Comparison of ENCODE assay signal across 13 mouse cellular contexts in genomic region chr4:123971059-123971458, GRCm38 (mm10). TPM values are rescaled to one million over a fixed set of nuclear protein-coding genes. Genes with fewer than 3 reads are reported as not detected.
A peak's percentile ranks its signal among the peaks of the same experiment; 100 is the strongest.
DNase-seq lines count a peak whose midpoint lies in the region; ATAC-seq and TF ChIP-seq lines count a peak whose summit lies in the region.
"Had no signal": no experiment of that assay in that cellular context is flagged by ENCODE, and none has a peak within 500 bp of the region (broad histone marks: within the 10 kb centered on the region; RNA-seq: fewer than 3 reads in every experiment).

No protein-coding gene starts in this region.

- no peak overlapping the region for H3K4me2 ChIP-seq in lung, embryonic 14.5 days
- no peak overlapping the region for H3K4me2 ChIP-seq in liver, postnatal 0 days (ENCODE audit: low read depth, low read length)

- H3K4me1 ChIP-seq in lung, embryonic 14.5 days (ENCODE audit: insufficient read depth): no peaks in the 10 kb centered on the region
- peaks cover 4% of the 10 kb centered on the region; the same call in 1 of the 2 replicates for H3K4me1 ChIP-seq in liver, postnatal 0 days (ENCODE audit: insufficient read depth)

- ATAC-seq in lung, embryonic 14.5 days (ENCODE audit: insufficient read depth): no peak
- no peak for ATAC-seq in liver, postnatal 0 days

- no peak for DNase-seq in gastrocnemius, adult 2 months
- no peak for DNase-seq in gastrocnemius, postnatal 25 days
- peak; percentile 36 for DNase-seq in lung, embryonic 14.5 days
- DNase-seq in lung, adult 18-20 months: no peak
- DNase-seq in NIH3T3 (ENCODE audit: low read depth): peak; percentile 31
- DNase-seq in liver, postnatal 0 days: no peak
- no peak for DNase-seq in frontal cortex, postnatal 36 days (ENCODE audit: low spot score in 2 of 2)
- DNase-seq in heart, postnatal 36 days: no peak

- H3K36me3 ChIP-seq in lung, embryonic 14.5 days (ENCODE audit: insufficient read depth): no peaks in the 10 kb centered on the region
- H3K36me3 ChIP-seq in liver, postnatal 0 days (replicated peaks; ENCODE audit: insufficient read depth, low read length): no peaks in the 10 kb centered on the region

- H3K9me3 ChIP-seq in lung, embryonic 14.5 days (ENCODE audit: low read depth, low read length): no peaks in the 10 kb centered on the region
- no peaks in the 10 kb centered on the region for H3K9me3 ChIP-seq in liver, postnatal 0 days (ENCODE audit: low read length)

- no peak overlapping the region for H3K4me3 ChIP-seq in gastrocnemius, adult 2 months
- H3K4me3 ChIP-seq in lung, embryonic 14.5 days (ENCODE audit: low read depth, low read length): no peak overlapping the region
- H3K4me3 ChIP-seq in liver, postnatal 0 days (ENCODE audit: low read depth, low read length): no peak overlapping the region
- H3K4me3 ChIP-seq: erythroblast, embryonic 14.5 days had no signal

- WGBS in lung, embryonic 14.5 days: 84% methylated on average over 4 of the region's 4 CpGs
- 73% methylated on average over 4 of the region's 4 CpGs for WGBS in liver, postnatal 0 days (ENCODE audit: insufficient replicate concordance)

- no peak overlapping the region for H3K9ac ChIP-seq in lung, embryonic 14.5 days
- no peak overlapping the region for H3K9ac ChIP-seq in liver, postnatal 0 days (replicated peaks)

- TF ChIP-seq EP300 in liver, postnatal 0 days (IDR thresholded peaks at IDR 0.05; ENCODE audit: low read depth): no peak

- peaks cover 13% of the 10 kb centered on the region; the same call in 1 of the 2 replicates for H3K27me3 ChIP-seq in lung, embryonic 14.5 days (ENCODE audit: insufficient read depth, low read length)
- H3K27me3 ChIP-seq in liver, postnatal 0 days (ENCODE audit: insufficient read depth, low read length): no peaks in the 10 kb centered on the region

- peak; percentile 37 for TF ChIP-seq CTCF in gastrocnemius, adult 2 months (IDR thresholded peaks at IDR 0.05)
- peak; percentile 62 for TF ChIP-seq CTCF in lung, embryonic 14.5 days (IDR thresholded peaks at IDR 0.05; ENCODE audit: low read depth)
- peak; percentile 59 for TF ChIP-seq CTCF in liver, postnatal 0 days (IDR thresholded peaks at IDR 0.05; ENCODE audit: low read depth)

- intact Hi-C loops in gastrocnemius, adult 2 months (cut with DNase I): no loop called here
- intact Hi-C loops in heart, postnatal 36 days (cut with DNase I): no loop called here

- no peak overlapping the region for H3K27ac ChIP-seq in gastrocnemius, adult 2 months
- H3K27ac ChIP-seq in lung, embryonic 14.5 days (ENCODE audit: low read depth): no peak overlapping the region
- no peak overlapping the region for H3K27ac ChIP-seq in liver, postnatal 0 days (ENCODE audit: low read depth)

RNA-seq across cellular contexts. Expression of gene 4930535I16Rik, which starts 53.2 kb away (rescaled TPM):
- total RNA-seq in gastrocnemius, adult 2 months (2021): not detected
- total RNA-seq in gastrocnemius, postnatal 25 days (2021): not detected
- polyA plus RNA-seq in lung, embryonic 14.5 days (2014; fragmentation: Nextera tagmentation; extraction: Ambion mirVana): not detected in 2 replicates
- not detected in 2 replicates for polyA plus RNA-seq in liver, postnatal 0 days (2015; fragmentation: Nextera tagmentation; extraction: Ambion mirVana)
- total RNA-seq in heart, postnatal 36 days (2021): not detected
- total RNA-seq: layer of hippocampus, postnatal 14 days had no signal
- polyA plus RNA-seq: erythroblast, embryonic 14.5 days; gonadal fat pad, adult 2 months; liver, embryonic 16.5 days; stomach, embryonic 16.5 days had no signal

RNA-seq across cellular contexts. Expression of gene Rragc, which starts 53.8 kb away (rescaled TPM):
- total RNA-seq in gastrocnemius, adult 2 months (2021): 10 to 100 TPM; 20.0 to 23.3 TPM
- 10 to 100 TPM; 19.1 to 20.6 TPM for total RNA-seq in gastrocnemius, postnatal 25 days (2021)
- 50.2 and 54.3 TPM in 2 replicates for polyA plus RNA-seq in lung, embryonic 14.5 days (2014; fragmentation: Nextera tagmentation; extraction: Ambion mirVana)
- polyA plus RNA-seq in liver, postnatal 0 days (2015; fragmentation: Nextera tagmentation; extraction: Ambion mirVana): 20.0 and 20.1 TPM in 2 replicates
- total RNA-seq in heart, postnatal 36 days (2021): 10 to 100 TPM; 39.8 to 40.0 TPM

Comparison
In these comparisons a context has a peak if more than half of its experiments do, and no peak if none do; other contexts are left out.
1. DNase-seq: peak in lung, embryonic 14.5 days (single experiment) and NIH3T3 (single experiment); none in gastrocnemius, adult 2 months (single experiment), gastrocnemius, postnatal 25 days (single experiment), lung, adult 18-20 months (0 of 2), liver, postnatal 0 days (single experiment), frontal cortex, postnatal 36 days (0 of 2) and heart, postnatal 36 days (0 of 2).
2. Peak in every context shown above with its lines, with median percentiles within 50 percentile points of each other: CTCF ChIP-seq.